Mouse (Mus musculus) brain, embryonic 14.5 days (tissue): Measurements from ENCODE around the gene Gm13691.

Experiments
- CTCF ChIP-seq: fragments of 200-500 bp; IDR thresholded peaks from 2 replicates; pipeline ENCODE4 v1.5.1; 2012; ENCODE audit warnings: inconsistent platforms, mild to moderate bottlenecking, moderate library complexity, borderline replicate concordance; ENCODE audit not compliant: insufficient read depth, insufficient read length; ENCODE audit errors: extremely low read depth
- POLR2A ChIP-seq: fragments of 200-500 bp; IDR thresholded peaks from 2 replicates; pipeline ENCODE4 v1.6.1; 2012; ENCODE audit warnings: mild to moderate bottlenecking, inconsistent platforms, borderline replicate concordance; ENCODE audit not compliant: poor library complexity, insufficient read depth, insufficient read length, severe bottlenecking; ENCODE audit errors: extremely low read depth

DNA sequence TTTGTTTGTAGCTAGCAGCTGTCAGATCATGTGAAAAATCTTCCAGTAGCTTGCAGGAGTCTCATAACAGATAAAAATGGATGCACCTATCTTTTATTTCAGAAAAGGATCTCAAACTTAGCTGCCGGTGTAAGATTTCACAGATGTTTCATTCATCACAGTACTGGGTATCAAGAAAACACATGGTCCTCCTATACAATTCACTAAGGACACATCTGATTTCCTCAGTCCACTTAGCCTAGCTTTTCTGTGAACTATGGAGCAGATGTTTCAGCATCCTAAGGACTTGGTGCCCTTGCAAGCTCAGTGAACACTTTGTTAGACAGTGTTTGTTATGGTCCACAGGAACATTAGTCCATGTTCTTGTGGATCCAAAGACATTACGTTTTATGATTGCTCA, 33.0 kb downstream of the Gm13691 start:
- TF ChIP-seq CTCF (no peak), POLR2A (no peak)
